Mouse (Mus musculus) Patski (cell line): ENCODE measurements around the gene Pf4. TPM values are rescaled to one million over a fixed set of nuclear protein-coding genes. Genes with fewer than 3 reads are reported as not detected.

Experiments used
- ATAC-seq: fragments of 100-300 bp; one replicate; pipeline ENCODE4 v1.8.0; 2021
- CTCF ChIA-PET: fragments of 350-600 bp; sonication (Branson Sonifier 250); formaldehyde crosslinking; loops from one replicate; lab custom pipeline; 2022; ENCODE audit warnings: inconsistent platforms; lab: Charles Lee
- POLR2A ChIA-PET: fragments of 350-600 bp; sonication (Branson Sonifier 250); formaldehyde crosslinking; loops from one replicate; lab custom pipeline; 2022; ENCODE audit warnings: antibody characterized with exemption, inconsistent platforms; lab: Charles Lee
- DNase-seq: peaks from one replicate; pipeline ENCODE4 v3.0.0-alpha.2; 2011; ENCODE audit warnings: low read depth, low spot score
- H3K27me3 ChIP-seq: fragments of 371-371 bp; one replicate; pipeline ENCODE4 v1.5.1; 2021
- CTCF ChIP-seq: fragments of 100-300 bp; IDR thresholded peaks from one replicate; pipeline ENCODE4 v1.5.1; 2021
- in situ Hi-C: fragments of 300-500 bp; cut with MboI; formaldehyde crosslinking; loops from 3 replicates; pipeline ENCODE4 v1.11.1; 2018; ENCODE audit warnings: low pct_unique_long_range_greater_than_20kb, mixed read lengths
- polyA plus RNA-seq: library from polyadenylated mRNA; unstranded; gene quantifications from one replicate; pipeline ENCODE4 v1.2.3, GENCODE M21; 2021

Pf4 gene
- polyA plus RNA-seq, 1 experiment from 2014 or later = not detected

- TF ChIP-seq CTCF = no peak
- CTCF ChIA-PET = interaction anchor here (1.2 to 2.8 kb wide), 4 partner anchors 10 to 40 kb away, joined by 4 to 12 read pairs (median 5); partner anchors contain the start of gene Cxcl3
- POLR2A ChIA-PET = interaction anchor here (0.6 to 1.2 kb wide), 2 partner anchors 10 to 27 kb away, joined by 3 read pairs; no protein-coding TSS in a partner anchor
- DNase-seq (no peak), ATAC-seq (no peak)
- H3K27me3 ChIP-seq = no peaks in the 10 kb centered on the region
- in situ Hi-C loops = no loop called here
These were observed 11.4 kb upstream of the Pf4 start for GRCm38 (mm10) chr5:90760844-90761243.

GRCm38 (mm10) chr5:90761834-90762233 is 10.4 kb upstream of the Pf4 start:
- in situ Hi-C loops = no loop called here
- POLR2A ChIA-PET = interaction anchor here (0.6 kb wide), 1 partner anchor 37 kb away, joined by 3 read pairs; no protein-coding TSS in a partner anchor
- ATAC-seq = no peak
- CTCF ChIA-PET = interaction anchor here (1.1 to 1.6 kb wide), 5 partner anchors 9 to 39 kb away, joined by 3 to 5 read pairs (median 4); no protein-coding TSS in a partner anchor
- no peaks in the 10 kb centered on the region for H3K27me3 ChIP-seq
- TF ChIP-seq CTCF = no peak
- DNase-seq = no peak

- in situ Hi-C loops = no loop called here
- POLR2A ChIA-PET = no interaction called here
- CTCF ChIA-PET = no interaction called here
- H3K27me3 ChIP-seq = no peaks in the 10 kb centered on the region
- DNase-seq (no peak), ATAC-seq (no peak)
- TF ChIP-seq CTCF = no peak
These were observed 8.1 kb upstream of the Pf4 start for GRCm38 (mm10) chr5:90763912-90764665.

GRCm38 (mm10) chr5:90765821-90766606 is 6.2 kb upstream of the Pf4 start:
- no peak for DNase-seq
- no peak for TF ChIP-seq CTCF
- ATAC-seq = no peak
- ChIA-PET POLR2A (interaction anchor here (0.7 kb wide), 1 partner anchor 15 kb away, joined by 3 read pairs; no protein-coding TSS in a partner anchor), CTCF (no interaction called here)
- in situ Hi-C loops = no loop called here
- no peaks in the 10 kb centered on the region for H3K27me3 ChIP-seq

GRCm38 (mm10) chr5:90768218-90768617 is 4.0 kb upstream of the Pf4 start, which contains the start of gene Ppbp:
Gene Ppbp (plus strand): TSS chr5:90768518.
- no peak for TF ChIP-seq CTCF
- ChIA-PET POLR2A (interaction anchor here (1.4 kb wide), 1 partner anchor 9 kb away, joined by 3 read pairs; the partner anchor contains the start of gene Cxcl5), CTCF (interaction anchor here (0.9 to 1.6 kb wide), 8 partner anchors 9 to 140 kb away, joined by 3 to 7 read pairs (median 4); partner anchors contain the start of gene Cxcl5)
- DNase-seq (no peak), ATAC-seq (no peak)
- in situ Hi-C loops = no loop called here
- H3K27me3 ChIP-seq = no peaks in the 10 kb centered on the region

GRCm38 (mm10) chr5:90771369-90771768 is 866 bp upstream of the Pf4 start:
- ATAC-seq (no peak), DNase-seq (no peak)
- H3K27me3 ChIP-seq = no peaks in the 10 kb centered on the region
- ChIA-PET POLR2A (no interaction called here), CTCF (no interaction called here)
- TF ChIP-seq CTCF = no peak
- in situ Hi-C loops = no loop called here

- ATAC-seq (no peak), DNase-seq (no peak)
- TF ChIP-seq CTCF = no peak
- POLR2A ChIA-PET = no interaction called here
- CTCF ChIA-PET = no interaction called here
- in situ Hi-C loops = no loop called here
- H3K27me3 ChIP-seq = no peaks in the 10 kb centered on the region
These were observed 3.3 kb downstream of the Pf4 start for GRCm38 (mm10) chr5:90775562-90775961.

- in situ Hi-C loops = no loop called here
- CTCF ChIA-PET = interaction anchor here (0.9 to 1.5 kb wide), 2 partner anchors 10 to 125 kb away, joined by 3 to 4 read pairs; partner anchors contain the start of gene Ppbp
- POLR2A ChIA-PET = no interaction called here
- H3K27me3 ChIP-seq = no peaks in the 10 kb centered on the region
- TF ChIP-seq CTCF = no peak
- no peak for DNase-seq
- ATAC-seq = no peak
These were observed 5.4 kb downstream of the Pf4 start for GRCm38 (mm10) chr5:90777621-90778020.

GRCm38 (mm10) chr5:90778856-90779255 is 6.6 kb downstream of the Pf4 start:
- CTCF ChIA-PET = interaction anchor here (1.1 to 2.0 kb wide), 4 partner anchors 9 to 116 kb away, joined by 3 to 7 read pairs (median 3); partner anchors contain the start of gene Ppbp
- no peak for ATAC-seq
- POLR2A ChIA-PET = no interaction called here
- in situ Hi-C loops = no loop called here
- TF ChIP-seq CTCF = no peak
- no peak for DNase-seq
- no peaks in the 10 kb centered on the region for H3K27me3 ChIP-seq

GRCm38 (mm10) chr5:90783697-90784096 is 11.5 kb downstream of the Pf4 start:
- in situ Hi-C loops = no loop called here
- TF ChIP-seq CTCF = no peak
- ATAC-seq (no peak), DNase-seq (no peak)
- no peaks in the 10 kb centered on the region for H3K27me3 ChIP-seq
- ChIA-PET POLR2A (no interaction called here), CTCF (interaction anchor here (1.5 to 3.1 kb wide), 2 partner anchors 122 to 125 kb away, joined by 3 to 17 read pairs; no protein-coding TSS in a partner anchor)
